Mouse (Mus musculus): ENCODE data around the gene Git1.

DNA sequence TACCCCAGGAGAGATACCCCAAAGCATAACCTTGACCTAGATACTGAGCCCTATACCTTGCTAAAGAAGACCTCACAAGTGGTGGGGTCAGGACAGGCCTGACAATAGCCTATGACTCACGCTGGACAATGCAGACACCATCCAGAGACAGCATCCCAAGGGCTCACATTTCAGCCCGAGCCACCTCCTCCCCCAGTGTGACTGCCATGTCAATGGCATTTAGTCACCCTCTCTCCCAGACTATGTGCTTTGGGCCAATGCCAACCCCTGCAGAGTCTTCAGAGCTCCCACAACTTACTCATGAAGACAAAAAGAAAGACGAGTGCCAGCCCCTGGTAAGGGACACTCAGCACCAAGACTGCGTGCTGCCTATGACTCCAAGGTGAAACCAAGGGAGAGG is 28.7 kb upstream of the Git1 start:
- no peak for TF ChIP-seq POLR2A (IDR thresholded peaks at IDR 0.05; ENCODE audit: low read depth, low read length)
- no peak for TF ChIP-seq CTCF (IDR thresholded peaks at IDR 0.05; ENCODE audit: extremely low read depth, insufficient read depth, insufficient read length, insufficient replicate concordance)
